Mouse (Mus musculus) frontal cortex, postnatal 25 days (tissue): ENCODE measurements at regions not wholly inside any gene's neighbourhood (a gene's known extent, or its start where the extent isn't known, plus 50 kb on each side); places are given as distances from the start of the nearest gene placed in this dataset.
"Not testable (repeated sequence)": the region's sequence is repeated elsewhere in the genome, so short reads cannot be mapped to it uniquely, and the experiment has no call there.

Source experiments
- DNase-seq, 2 experiments: peaks; one replicate each; pipeline ENCODE4 v3.0.0; 2022; ENCODE audit warnings: low spot score in 2 of 2

- no peak for DNase-seq
Observed at GRCm38 (mm10) chr11:52460190-52460780, 64.1 kb downstream of the 9530068E07Rik start.

GRCm38 (mm10) chr11:52471128-52471527 is 74.9 kb downstream of the 9530068E07Rik start:
- DNase-seq: not testable (repeated sequence)

GRCm38 (mm10) chr11:52480111-52480510 is 83.9 kb downstream of the 9530068E07Rik start:
- DNase-seq: not testable (repeated sequence)

GRCm38 (mm10) chr11:52480694-52481093 is 84.5 kb downstream of the 9530068E07Rik start:
- DNase-seq: not testable (repeated sequence)

GRCm38 (mm10) chr11:52483534-52483933 is 87.3 kb downstream of the 9530068E07Rik start:
- DNase-seq: not testable (repeated sequence)

- DNase-seq: not testable (repeated sequence)
Observed at GRCm38 (mm10) chr11:52488538-52488937, 92.3 kb downstream of the 9530068E07Rik start.

GRCm38 (mm10) chr11:52493336-52493735 is 97.1 kb downstream of the 9530068E07Rik start:
- no peak for DNase-seq

- DNase-seq: no peak
Observed at GRCm38 (mm10) chr11:52496908-52497307, 100.7 kb downstream of the 9530068E07Rik start.

GRCm38 (mm10) chr11:52502759-52503365 is 106.6 kb downstream of the 9530068E07Rik start:
- DNase-seq: no peak

- no peak for DNase-seq
Observed at GRCm38 (mm10) chr11:52511831-52512297, 115.6 kb downstream of the 9530068E07Rik start.

- DNase-seq: no peak
Observed at GRCm38 (mm10) chr11:52517330-52517729, 121.1 kb downstream of the 9530068E07Rik start.

GRCm38 (mm10) chr11:52519877-52520276 is 123.6 kb downstream of the 9530068E07Rik start:
- DNase-seq: no peak

GRCm38 (mm10) chr11:52521879-52522278 is 125.7 kb downstream of the 9530068E07Rik start:
- peak; percentile 57 to 68 for DNase-seq

- DNase-seq: no peak
Observed at GRCm38 (mm10) chr11:52522384-52522783, 126.2 kb downstream of the 9530068E07Rik start.

GRCm38 (mm10) chr11:52523191-52523590 is 127.0 kb downstream of the 9530068E07Rik start:
- no peak for DNase-seq

GRCm38 (mm10) chr11:52523671-52524070 is 127.4 kb downstream of the 9530068E07Rik start:
- DNase-seq: no peak

- DNase-seq: no peak
Observed at GRCm38 (mm10) chr11:52525446-52525845, 129.2 kb downstream of the 9530068E07Rik start.

- no peak for DNase-seq
Observed at GRCm38 (mm10) chr11:52526306-52526705, 130.1 kb downstream of the 9530068E07Rik start.

- DNase-seq: no peak
Observed at GRCm38 (mm10) chr11:52533379-52533778, 137.2 kb downstream of the 9530068E07Rik start.

GRCm38 (mm10) chr11:52534586-52534985 is 138.4 kb downstream of the 9530068E07Rik start:
- DNase-seq: no peak

- peak in 1 of 2 experiments; percentile 19 for DNase-seq
Observed at GRCm38 (mm10) chr11:52536211-52536610, 140.0 kb downstream of the 9530068E07Rik start.

- peak; percentile 53 to 60 for DNase-seq
Observed at GRCm38 (mm10) chr11:52536841-52537240, 140.6 kb downstream of the 9530068E07Rik start.

- no peak for DNase-seq
Observed at GRCm38 (mm10) chr11:52537819-52538435, 141.7 kb downstream of the 9530068E07Rik start.
